Mouse (Mus musculus): ENCODE results near the gene Ly6f.
"Not testable (repeated sequence)": the region's sequence is repeated elsewhere in the genome, so short reads cannot be mapped to it uniquely, and the experiment has no call there.

DNA sequence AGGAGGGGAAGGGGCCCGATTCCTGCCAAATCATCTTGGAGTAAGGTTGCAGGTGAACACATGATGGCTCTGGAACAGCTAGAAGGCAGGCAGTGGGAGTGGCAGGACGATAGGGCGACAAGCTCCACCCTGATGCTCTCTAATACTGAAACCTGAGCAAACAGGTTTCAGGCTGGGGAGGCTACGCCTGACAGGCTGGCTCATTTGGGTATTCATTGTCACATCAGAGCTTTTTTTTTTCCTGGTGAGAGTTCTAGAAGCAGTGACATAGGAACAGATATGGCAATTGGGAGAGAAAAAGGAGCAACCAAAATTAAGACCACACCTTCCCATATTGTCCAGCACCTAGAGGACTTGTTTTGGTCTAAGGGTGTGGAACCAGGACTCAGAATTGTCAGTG lies 18.3 kb downstream of the Ly6f start:
- TF ChIP-seq CTCF (conservative IDR thresholded peaks at IDR 0.05; ENCODE audit: low read length); NANOG (IDR thresholded peaks at IDR 0.05; ENCODE audit: borderline replicate concordance, low read length): not testable (repeated sequence)

Data from E14TG2a.4 (cell line).